Mouse (Mus musculus): ENCODE measurements around the gene Mipep.

DNA sequence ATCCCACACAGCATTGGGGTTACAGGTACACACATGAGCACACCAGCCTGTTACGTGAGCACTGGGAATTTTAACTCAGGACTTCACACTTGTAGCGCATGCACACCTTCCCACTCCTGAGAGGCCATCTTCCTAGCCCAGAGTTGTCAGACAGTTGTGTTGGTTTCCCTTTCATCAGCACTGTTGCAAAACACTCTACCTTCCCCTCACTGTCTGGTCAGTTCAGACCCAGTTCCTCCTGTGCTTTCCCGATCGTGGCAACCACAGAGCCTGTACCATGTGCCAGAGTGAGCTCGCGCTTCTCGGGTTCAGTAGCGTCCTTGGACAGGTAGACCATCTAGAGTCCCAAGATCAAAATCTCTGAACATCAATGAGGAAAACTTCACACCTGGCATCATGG is 27.1 kb upstream of the Mipep start:
- TF ChIP-seq CTCF (conservative IDR thresholded peaks at IDR 0.05; ENCODE audit: insufficient read depth, insufficient read length, low read depth, low read length) (no peak), POLR2A (IDR thresholded peaks at IDR 0.05; ENCODE audit: low read depth, low read length) (no peak)

All from kidney, adult 2 months (tissue).